Mouse (Mus musculus) brain, embryonic 14.5 days (tissue): ENCODE results near the gene Bclaf1.

ENCODE experiments used
- CTCF ChIP-seq: fragments of 200-500 bp; IDR thresholded peaks from 2 replicates; pipeline ENCODE4 v1.5.1; 2012; ENCODE audit warnings: inconsistent platforms, mild to moderate bottlenecking, moderate library complexity, borderline replicate concordance; ENCODE audit not compliant: insufficient read depth, insufficient read length; ENCODE audit errors: extremely low read depth
- POLR2A ChIP-seq: fragments of 200-500 bp; IDR thresholded peaks from 2 replicates; pipeline ENCODE4 v1.6.1; 2012; ENCODE audit warnings: mild to moderate bottlenecking, inconsistent platforms, borderline replicate concordance; ENCODE audit not compliant: poor library complexity, insufficient read depth, insufficient read length, severe bottlenecking; ENCODE audit errors: extremely low read depth

DNA sequence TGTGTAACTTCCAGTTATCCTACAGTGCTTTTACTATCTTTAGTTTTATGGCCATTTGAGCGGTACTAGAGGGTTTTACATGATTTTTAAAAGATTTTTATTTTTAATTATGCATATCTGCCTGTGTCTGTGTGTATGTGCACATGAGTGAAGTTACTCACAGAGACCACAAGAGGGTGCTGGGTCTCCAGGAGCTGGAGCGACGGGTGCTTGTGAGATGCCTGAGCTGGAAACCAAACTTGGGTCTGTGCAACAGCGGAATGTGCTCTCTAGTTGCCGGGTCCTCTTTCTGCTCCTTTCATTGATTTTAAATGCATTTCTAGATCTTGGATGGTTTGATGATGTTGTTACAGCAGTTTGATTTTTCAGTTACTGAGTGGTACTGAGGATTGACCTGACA is 59.8 kb downstream of the Bclaf1 start:
- TF ChIP-seq CTCF (no peak; the same call in 1 of the 2 replicates), POLR2A (no peak)
